Mouse (Mus musculus): ENCODE results near the gene Dync1i1.
A peak's percentile ranks its signal among the peaks of the same experiment; 100 is the strongest.

Gene Dync1i1

GRCm38 (mm10) chr6:5855526-5855925 lies 130.1 kb downstream of the Dync1i1 start:
- DNase-seq (ENCODE audit: low spot score in 2 of 2): no peak

GRCm38 (mm10) chr6:5858371-5858770 lies 132.9 kb downstream of the Dync1i1 start:
- DNase-seq (ENCODE audit: low spot score in 2 of 2): peak in 1 of 2 experiments; percentile 41

- no peak for DNase-seq (ENCODE audit: low spot score in 2 of 2)
Observed at GRCm38 (mm10) chr6:5858901-5859598, 133.6 kb downstream of the Dync1i1 start.

GRCm38 (mm10) chr6:5859630-5860029 lies 134.2 kb downstream of the Dync1i1 start:
- no peak for DNase-seq (ENCODE audit: low spot score in 2 of 2)

GRCm38 (mm10) chr6:5866091-5866490 lies 140.7 kb downstream of the Dync1i1 start:
- no peak for DNase-seq (ENCODE audit: low spot score in 2 of 2)

- DNase-seq (ENCODE audit: low spot score in 2 of 2): no peak
Observed at GRCm38 (mm10) chr6:5867221-5867620, 141.8 kb downstream of the Dync1i1 start.

- no peak for DNase-seq (ENCODE audit: low spot score in 2 of 2)
Observed at GRCm38 (mm10) chr6:5871060-5871459, 145.6 kb downstream of the Dync1i1 start.

GRCm38 (mm10) chr6:5871581-5872298 lies 146.3 kb downstream of the Dync1i1 start:
- no peak for DNase-seq (ENCODE audit: low spot score in 2 of 2)

GRCm38 (mm10) chr6:5889341-5889740 lies 163.9 kb downstream of the Dync1i1 start:
- DNase-seq (ENCODE audit: low spot score in 2 of 2): no peak

- no peak for DNase-seq (ENCODE audit: low spot score in 2 of 2)
Observed at GRCm38 (mm10) chr6:5911295-5911694, 185.9 kb downstream of the Dync1i1 start.

- no peak for DNase-seq (ENCODE audit: low spot score in 2 of 2)
Observed at GRCm38 (mm10) chr6:5915028-5915427, 189.6 kb downstream of the Dync1i1 start.

GRCm38 (mm10) chr6:5920670-5921069 lies 195.2 kb downstream of the Dync1i1 start:
- no peak for DNase-seq (ENCODE audit: low spot score in 2 of 2)

- DNase-seq (ENCODE audit: low spot score in 2 of 2): no peak
Observed at GRCm38 (mm10) chr6:5922676-5923075, 197.2 kb downstream of the Dync1i1 start.

GRCm38 (mm10) chr6:5923148-5923547 lies 197.7 kb downstream of the Dync1i1 start:
- no peak for DNase-seq (ENCODE audit: low spot score in 2 of 2)

GRCm38 (mm10) chr6:5930140-5930539 lies 204.7 kb downstream of the Dync1i1 start:
- no peak for DNase-seq (ENCODE audit: low spot score in 2 of 2)

GRCm38 (mm10) chr6:5935587-5936353 lies 210.3 kb downstream of the Dync1i1 start:
- no peak for DNase-seq (ENCODE audit: low spot score in 2 of 2)

- DNase-seq (ENCODE audit: low spot score in 2 of 2): no peak
Observed at GRCm38 (mm10) chr6:5949812-5950392, 224.5 kb downstream of the Dync1i1 start.

- DNase-seq (ENCODE audit: low spot score in 2 of 2): no peak
Observed at GRCm38 (mm10) chr6:5956316-5956913, 231.0 kb downstream of the Dync1i1 start.

- DNase-seq (ENCODE audit: low spot score in 2 of 2): no peak
Observed at GRCm38 (mm10) chr6:5960728-5961127, 235.3 kb downstream of the Dync1i1 start.

GRCm38 (mm10) chr6:5961960-5962359 lies 236.5 kb downstream of the Dync1i1 start:
- DNase-seq (ENCODE audit: low spot score in 2 of 2): no peak

GRCm38 (mm10) chr6:5966376-5966775 lies 240.9 kb downstream of the Dync1i1 start:
- no peak for DNase-seq (ENCODE audit: low spot score in 2 of 2)

Data from frontal cortex, postnatal 25 days (tissue).